Mouse (Mus musculus) embryo, embryonic 10 days (tissue): ENCODE data around the gene Rhoa.
"Not testable (repeated sequence)": the region's sequence is repeated elsewhere in the genome, so short reads cannot be mapped to it uniquely, and the experiment has no call there.

Experiments
- DNase-seq: peaks from one replicate; pipeline ENCODE4 v3.0.0-alpha.2; 2015; ENCODE audit warnings: low spot score

Gene Rhoa

GRCm38 (mm10) chr9:108305629-108306520, at the start of gene Rhoa, which contains the start of gene Tcta:
Rhoa (plus strand) TSS chr9:108306129.
Tcta (minus strand) TSS chr9:108306160.
- DNase-seq: peak; percentile 99

- no peak for DNase-seq
These were observed 45.4 kb upstream of the Rhoa start for GRCm38 (mm10) chr9:108260526-108260925.

- DNase-seq: no peak
These were observed 44.1 kb upstream of the Rhoa start for GRCm38 (mm10) chr9:108261865-108262264.

- DNase-seq: no peak
These were observed 43.4 kb upstream of the Rhoa start for GRCm38 (mm10) chr9:108262494-108263049.

- DNase-seq: no peak
These were observed 42.7 kb upstream of the Rhoa start for GRCm38 (mm10) chr9:108263131-108263681.

GRCm38 (mm10) chr9:108263690-108264190, 42.2 kb upstream of the Rhoa start, which contains the start of gene Dag1:
Dag1 (minus strand) TSS chr9:108263958.
- DNase-seq: peak; percentile 97

- DNase-seq: peak; percentile 44
These were observed 41.6 kb upstream of the Rhoa start for GRCm38 (mm10) chr9:108264191-108264921.

- no peak for DNase-seq
These were observed 39.5 kb upstream of the Rhoa start for GRCm38 (mm10) chr9:108266261-108266935.

GRCm38 (mm10) chr9:108267691-108268090, 38.2 kb upstream of the Rhoa start:
- DNase-seq: no peak

- not testable (repeated sequence) for DNase-seq
These were observed 37.2 kb upstream of the Rhoa start for GRCm38 (mm10) chr9:108268701-108269100.

GRCm38 (mm10) chr9:108271941-108272340, 34.0 kb upstream of the Rhoa start:
- no peak for DNase-seq

GRCm38 (mm10) chr9:108272691-108273090, 33.2 kb upstream of the Rhoa start:
- DNase-seq: no peak

- no peak for DNase-seq
These were observed 32.4 kb upstream of the Rhoa start for GRCm38 (mm10) chr9:108273485-108273884.

GRCm38 (mm10) chr9:108274476-108275330, 31.2 kb upstream of the Rhoa start:
- DNase-seq: no peak

- DNase-seq: no peak
These were observed 30.6 kb upstream of the Rhoa start for GRCm38 (mm10) chr9:108275331-108275659.

- peak; percentile 48 for DNase-seq
These were observed 27.1 kb upstream of the Rhoa start for GRCm38 (mm10) chr9:108278697-108279450.

GRCm38 (mm10) chr9:108280071-108280828, 25.7 kb upstream of the Rhoa start:
- no peak for DNase-seq

GRCm38 (mm10) chr9:108284410-108284809, 21.5 kb upstream of the Rhoa start:
- DNase-seq: peak; percentile 88
